Mouse (Mus musculus) MEL (cell line): ENCODE results near the gene Olfr697. TPM values are rescaled to one million over a fixed set of nuclear protein-coding genes. Genes with fewer than 3 reads are reported as not detected.
"Not testable (repeated sequence)": the region's sequence is repeated elsewhere in the genome, so short reads cannot be mapped to it uniquely, and the experiment has no call there.

Experiments
- DNase-seq: peaks from one replicate; pipeline ENCODE4 v3.0.0; 2011; ENCODE audit warnings: low read depth, low spot score
- H3K27ac ChIP-seq: 2 replicates; pipeline ENCODE4 v1.5.1; 2012; ENCODE audit warnings: low read depth, mild to moderate bottlenecking, control low read depth, low read length, moderate library complexity; ENCODE audit not compliant: control insufficient read depth
- H3K27me3 ChIP-seq, 2 experiments: fragments of 150-350 bp in 1 of 2; sonication (generic) in 1 of 2; 2 replicates each; pipeline ENCODE4 v1.6.1; 2012; ENCODE audit warnings: low read length in 2 of 2, mild to moderate bottlenecking in 2 of 2, improper control_type of control experiment in 1 of 2, moderate library complexity in 1 of 2; ENCODE audit not compliant: insufficient read depth in 2 of 2, control insufficient read depth in 1 of 2
- H3K36me3 ChIP-seq, 2 experiments: 2 replicates each; pipeline ENCODE4 v1.6.1; 2012 to 2014; ENCODE audit warnings: low read length in 2 of 2, improper control_type of control experiment in 1 of 2, inconsistent platforms in 1 of 2, mild to moderate bottlenecking in 1 of 2; ENCODE audit not compliant: insufficient read depth in 2 of 2, control insufficient read depth in 1 of 2
- H3K4me1 ChIP-seq, 2 experiments: fragments of 150-350 bp in 1 of 2; sonication (generic) in 1 of 2; 2 replicates each; pipeline ENCODE4 v1.6.1; 2012; ENCODE audit warnings: low read length in 2 of 2, improper control_type of control experiment in 1 of 2, mild to moderate bottlenecking in 1 of 2; ENCODE audit not compliant: insufficient read depth in 2 of 2, control insufficient read depth in 1 of 2
- H3K4me3 ChIP-seq, 2 experiments: fragments of 150-350 bp in 1 of 2; sonication (generic) in 1 of 2; 2 replicates each; pipeline ENCODE4 v1.5.1; 2012; ENCODE audit warnings: low read depth in 2 of 2, low read length in 2 of 2, mild to moderate bottlenecking in 2 of 2, moderate library complexity in 2 of 2, control low read depth in 1 of 2, improper control_type of control experiment in 1 of 2; ENCODE audit not compliant: control insufficient read depth in 1 of 2, insufficient read depth in 1 of 2
- H3K79me2 ChIP-seq: 2 replicates; pipeline ENCODE4 v1.6.1; 2012; ENCODE audit warnings: mild to moderate bottlenecking, low read length, moderate library complexity; ENCODE audit not compliant: control insufficient read depth, poor library complexity, insufficient read depth
- H3K9ac ChIP-seq: 2 replicates; pipeline ENCODE4 v1.6.1; 2012; ENCODE audit warnings: low read depth, mild to moderate bottlenecking, control low read depth, low read length, moderate library complexity; ENCODE audit not compliant: control insufficient read depth, poor library complexity, severe bottlenecking
- H3K9me3 ChIP-seq: fragments of 150-350 bp; sonication (generic); replicated peaks from 2 replicates; pipeline ENCODE4 v1.6.1; 2012; ENCODE audit warnings: mild to moderate bottlenecking, low read length, improper control_type of control experiment, moderate library complexity; ENCODE audit not compliant: insufficient read depth
- CHD1 ChIP-seq: IDR thresholded peaks from 2 replicates; pipeline ENCODE4 v1.6.1; 2012; ENCODE audit warnings: low read depth, mild to moderate bottlenecking, inconsistent platforms, low read length, improper control_type of control experiment
- CHD2 ChIP-seq: IDR thresholded peaks from 2 replicates; pipeline ENCODE4 v1.6.1; 2011; ENCODE audit warnings: low read length, improper control_type of control experiment
- HCFC1 ChIP-seq: IDR thresholded peaks from 2 replicates; pipeline ENCODE4 v1.6.1; 2012; ENCODE audit warnings: low read depth, mild to moderate bottlenecking, inconsistent platforms, low read length, improper control_type of control experiment, moderate library complexity
- JUND ChIP-seq: IDR thresholded peaks from 2 replicates; pipeline ENCODE4 v1.6.1; 2011; ENCODE audit warnings: low read depth, mild to moderate bottlenecking, improper control_type of control experiment, low read length
- MAX ChIP-seq: IDR thresholded peaks from 2 replicates; pipeline ENCODE4 v1.6.1; 2011; ENCODE audit warnings: low read length, improper control_type of control experiment
- MAZ ChIP-seq: IDR thresholded peaks from 2 replicates; pipeline ENCODE4 v1.6.1; 2012; ENCODE audit warnings: low read depth, mild to moderate bottlenecking, inconsistent platforms, low read length, improper control_type of control experiment
- MYB ChIP-seq: IDR thresholded peaks from 2 replicates; pipeline ENCODE4 v1.6.1; 2011; ENCODE audit warnings: mild to moderate bottlenecking, low read depth, low read length, improper control_type of control experiment
- MYC ChIP-seq: IDR thresholded peaks from 2 replicates; pipeline ENCODE4 v1.6.1; 2011; ENCODE audit warnings: low read depth, mild to moderate bottlenecking, low read length, improper control_type of control experiment, moderate library complexity
- POLR2A ChIP-seq, 2 experiments: IDR thresholded peaks; 2 replicates each; pipeline ENCODE4 v1.6.1; 2011 to 2012; ENCODE audit warnings: low read length in 2 of 2, mild to moderate bottlenecking in 2 of 2, control low read depth in 1 of 2, improper control_type of control experiment in 1 of 2, low read depth in 1 of 2, moderate library complexity in 1 of 2; ENCODE audit not compliant: control insufficient read depth in 1 of 2, insufficient read depth in 1 of 2, poor library complexity in 1 of 2
- POLR2AphosphoS2 ChIP-seq: IDR thresholded peaks from 2 replicates; pipeline ENCODE4 v1.6.1; 2011; ENCODE audit warnings: low read length, improper control_type of control experiment
- POLR2AphosphoS5 ChIP-seq: IDR thresholded peaks from 2 replicates; pipeline ENCODE4 v1.6.1; 2012; ENCODE audit warnings: low read depth, borderline replicate concordance, mild to moderate bottlenecking, inconsistent platforms, low read length, moderate library complexity, mixed read lengths
- TAL1 ChIP-seq: IDR thresholded peaks from 2 replicates; pipeline ENCODE4 v1.6.1; 2012; ENCODE audit warnings: mild to moderate bottlenecking, inconsistent platforms, low read length, moderate library complexity, mixed read lengths
- TBP ChIP-seq: IDR thresholded peaks from 2 replicates; pipeline ENCODE4 v1.8.0; 2011; ENCODE audit warnings: low read depth, low read length, improper control_type of control experiment
- TCF12 ChIP-seq: IDR thresholded peaks from 2 replicates; pipeline ENCODE4 v1.6.1; 2014; ENCODE audit warnings: low read depth, mild to moderate bottlenecking, inconsistent platforms, low read length, improper control_type of control experiment, moderate library complexity
- UBTF ChIP-seq: IDR thresholded peaks from 2 replicates; pipeline ENCODE4 v1.6.1; 2012; ENCODE audit warnings: low read depth, mild to moderate bottlenecking, inconsistent platforms, low read length, improper control_type of control experiment, moderate library complexity, borderline replicate concordance; ENCODE audit not compliant: insufficient read depth
- ZKSCAN1 ChIP-seq: IDR thresholded peaks from 2 replicates; pipeline ENCODE4 v1.6.1; 2012; ENCODE audit warnings: low read depth, mild to moderate bottlenecking, inconsistent platforms, low read length, improper control_type of control experiment, moderate library complexity
- polyA plus RNA-seq, 2 experiments: library from polyadenylated mRNA; stranded (reverse) in 1 of 2; unstranded in 1 of 2; fragments of >175 nt in 1 of 2; fragments of >200 nt in 1 of 2; gene quantifications; 2 replicates each; pipeline versions ENCODE4 v1.2.1 to v1.2.4; 2012; ENCODE audit warnings: low replicate concordance in 2 of 2, low read depth in 1 of 2; ENCODE audit not compliant: insufficient read length in 2 of 2, insufficient read depth in 1 of 2, missing spikeins in 1 of 2
- total RNA-seq: library from RNA; depleted of rRNA; stranded (reverse); fragments of 300-350 nt; gene quantifications from 2 replicates; pipeline ENCODE4 v1.2.3, GENCODE M21; 2012

The Olfr697 gene
- total and polyA plus RNA-seq, 3 experiments: not detected

DNA sequence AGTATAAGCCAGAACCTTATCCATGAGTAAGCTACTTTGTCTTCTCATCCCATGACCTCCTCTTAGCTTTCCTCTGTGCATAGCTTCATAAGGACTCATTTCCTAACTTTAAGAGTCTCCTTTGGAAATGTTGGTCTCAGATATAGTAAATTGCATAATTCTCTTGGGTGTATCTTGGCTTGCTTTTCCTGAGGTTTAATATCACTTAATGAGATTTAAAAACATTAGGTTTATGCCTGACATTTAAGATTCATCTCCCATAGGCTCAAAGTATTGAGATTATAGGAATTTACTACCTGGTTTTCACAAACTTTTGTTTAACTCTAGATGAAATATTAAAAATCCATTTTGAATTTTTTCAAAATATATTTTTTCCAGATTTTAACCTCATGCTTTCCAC lies 25.9 kb downstream of the Olfr697 start, which contains the start of gene Olfr695:
TSS of gene Olfr695 (minus strand) at position 101 of the 400 bp plus-strand sequence.
- TF ChIP-seq TCF12 (no peak), MAZ (no peak), CHD1 (no peak), POLR2AphosphoS2 (no peak), MYB (no peak), ZKSCAN1 (no peak), TAL1 (no peak), CHD2 (no peak), JUND (no peak), MYC (no peak), POLR2AphosphoS5 (no peak), TBP (no peak), HCFC1 (no peak), UBTF (no peak)
- Histone ChIP-seq H3K27me3 (no peaks in the 10 kb centered on the region), H3K4me3 (no peak within 1 kb of the TSS), H3K9ac (no peak within 1 kb of the TSS), H3K36me3 (no peaks in the 10 kb centered on the region), H3K9me3 (no peaks in the 10 kb centered on the region), H3K27ac (no peak within 1 kb of the TSS), H3K4me1 (no peaks in the 10 kb centered on the region), H3K79me2 (no peaks in the 10 kb centered on the region)
- DNase-seq: no peak

DNA sequence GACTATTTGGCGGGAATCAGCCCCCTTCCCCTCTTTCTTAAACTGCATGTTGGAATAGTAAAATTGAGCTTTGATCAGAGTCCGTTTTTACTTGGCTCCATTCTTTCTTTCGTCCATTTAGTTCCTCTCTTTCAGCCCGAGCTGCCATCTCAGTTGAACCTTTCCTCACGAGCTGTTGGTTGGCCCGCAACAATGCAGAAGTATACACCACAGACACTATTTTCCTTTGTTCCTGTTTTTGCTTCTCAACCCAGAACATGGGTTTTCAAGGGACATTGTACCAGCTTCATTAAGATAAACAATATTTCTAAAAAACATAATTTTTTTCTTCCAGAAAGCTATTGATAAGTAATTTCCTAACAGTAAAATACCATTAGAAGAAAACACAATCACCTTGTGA lies 30.8 kb downstream of the Olfr697 start:
- DNase-seq: peak; percentile 7
- no peaks in the 10 kb centered on the region for H3K4me1 ChIP-seq
- no peak for TF ChIP-seq MAX
- no peak for TF ChIP-seq POLR2A (IDR thresholded peaks at IDR 0.05; ENCODE audit: control insufficient read depth in 1 of 2, insufficient read depth in 1 of 2, low read depth in 1 of 2, low read length in 2 of 2, poor library complexity in 1 of 2)
- no peak for TF ChIP-seq TCF12
- no peaks in the 10 kb centered on the region for H3K36me3 ChIP-seq
- no peaks in the 10 kb centered on the region for H3K27me3 ChIP-seq
- no peaks in the 10 kb centered on the region for H3K9me3 ChIP-seq
- no peak overlapping the region for H3K4me3 ChIP-seq
- no peaks in the 10 kb centered on the region for H3K79me2 ChIP-seq
- no peak overlapping the region for H3K27ac ChIP-seq
- no peak overlapping the region for H3K9ac ChIP-seq

DNA sequence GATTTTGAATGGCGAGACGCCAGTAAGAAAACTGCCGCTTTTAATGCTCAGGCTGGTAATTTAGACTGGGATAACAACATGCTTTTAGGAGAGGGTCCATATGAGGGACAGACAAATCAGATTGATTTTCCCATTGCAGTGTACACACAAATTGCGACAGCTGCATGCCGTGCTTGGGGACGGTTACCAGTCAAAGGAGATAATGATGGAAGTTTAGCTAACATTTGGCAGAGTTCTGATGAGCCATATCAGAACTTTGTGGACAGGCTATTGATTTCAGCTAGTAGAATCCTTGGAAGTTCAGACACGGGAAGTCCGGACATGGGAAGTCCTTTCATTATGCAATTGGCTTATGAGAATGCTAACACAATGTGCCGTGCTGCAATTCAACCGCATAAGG lies 34.5 kb downstream of the Olfr697 start:
- not testable (repeated sequence) for H3K4me3 ChIP-seq, H3K9me3 ChIP-seq, H3K4me1 ChIP-seq, H3K27ac ChIP-seq, H3K36me3 ChIP-seq, H3K79me2 ChIP-seq, H3K9ac ChIP-seq, H3K27me3 ChIP-seq, DNase-seq
